Mouse (Mus musculus) limb, embryonic 13.5 days (tissue): ENCODE results near the gene Btnl6. TPM values are rescaled to one million over a fixed set of nuclear protein-coding genes. Genes with fewer than 3 reads are reported as not detected.
"Not testable (repeated sequence)": the region's sequence is repeated elsewhere in the genome, so short reads cannot be mapped to it uniquely, and the experiment has no call there.

Experiments
- ATAC-seq: fragments of 200-750 bp; cut with Nextera tagmentation; 2 replicates; pipeline ENCODE4 v1.8.0; 2017; ENCODE audit warnings: low read depth, moderate number of reproducible peaks, moderate TSS enrichment; ENCODE audit not compliant: low FRiP score
- H3K27ac ChIP-seq: fragments of 300-500 bp; sonication (generic); 2 replicates; pipeline ENCODE4 v1.5.1; 2015; ENCODE audit warnings: inconsistent platforms, mild to moderate bottlenecking, moderate library complexity
- H3K27me3 ChIP-seq: fragments of 300-500 bp; sonication (generic); 2 replicates; pipeline ENCODE4 v1.6.1; 2015; ENCODE audit warnings: mild to moderate bottlenecking, inconsistent platforms
- H3K36me3 ChIP-seq: fragments of 300-500 bp; sonication (generic); 2 replicates; pipeline ENCODE4 v1.6.1; 2015; ENCODE audit warnings: inconsistent platforms, mild to moderate bottlenecking, moderate library complexity
- H3K4me1 ChIP-seq: fragments of 300-500 bp; sonication (generic); 2 replicates; pipeline ENCODE4 v1.6.1; 2015; ENCODE audit warnings: inconsistent platforms
- H3K4me2 ChIP-seq: fragments of 300-500 bp; sonication (generic); replicated peaks from 2 replicates; pipeline ENCODE4 v1.6.1; 2015; ENCODE audit warnings: inconsistent platforms, mild to moderate bottlenecking, moderate library complexity
- H3K4me3 ChIP-seq: fragments of 300-500 bp; sonication (generic); 2 replicates; pipeline ENCODE4 v1.5.1; 2015; ENCODE audit warnings: moderate library complexity, mild to moderate bottlenecking, inconsistent platforms
- H3K9ac ChIP-seq: fragments of 300-500 bp; sonication (generic); 2 replicates; pipeline ENCODE4 v1.6.1; 2015; ENCODE audit warnings: mild to moderate bottlenecking, inconsistent platforms
- H3K9me3 ChIP-seq: fragments of 300-500 bp; sonication (generic); 2 replicates; pipeline ENCODE4 v1.6.1; 2016; ENCODE audit warnings: inconsistent platforms
- WGBS: fragments of 180-500 bp; shearing (Covaris S2); methylation state at CpG from one replicate; pipeline ENCODE4 v1.1.7; 2015; 5-methylcytosine and 5-hydroxymethylcytosine counted together
- polyA plus RNA-seq: library from polyadenylated mRNA; unstranded; fragments of >200 nt; fragmentation: Nextera tagmentation; extraction: Ambion mirVana; gene quantifications from 2 replicates; pipeline ENCODE4 v1.2.1, GENCODE M21; 2015

Btnl6 gene
- polyA plus RNA-seq, 1 experiment from 2014 or later = not detected

- Histone ChIP-seq H3K4me1 (no peaks in the 10 kb centered on the region), H3K27me3 (no peaks in the 10 kb centered on the region), H3K4me2 (no peak overlapping the region), H3K4me3 (no peak overlapping the region), H3K36me3 (no peaks in the 10 kb centered on the region), H3K27ac (no peak overlapping the region), H3K9me3 (no peaks in the 10 kb centered on the region), H3K9ac (no peak overlapping the region)
- ATAC-seq = no peak
- WGBS = 89% methylated on average over 3 of the region's 3 CpGs
Measured at GRCm38 (mm10) chr17:34549156-34549555, 32.0 kb upstream of the Btnl6 start.

- Histone ChIP-seq H3K9ac (no peak overlapping the region), H3K27me3 (no peaks in the 10 kb centered on the region), H3K9me3 (no peaks in the 10 kb centered on the region), H3K27ac (no peak overlapping the region), H3K4me2 (no peak overlapping the region), H3K4me1 (no peaks in the 10 kb centered on the region), H3K4me3 (no peak overlapping the region), H3K36me3 (no peaks in the 10 kb centered on the region)
- WGBS = 89% methylated on average over 4 of the region's 4 CpGs
- no peak for ATAC-seq
Measured at GRCm38 (mm10) chr17:34547601-34548000, 30.4 kb upstream of the Btnl6 start.

- Histone ChIP-seq H3K4me3 (no peak overlapping the region), H3K27ac (no peak overlapping the region), H3K36me3 (no peaks in the 10 kb centered on the region), H3K9me3 (no peaks in the 10 kb centered on the region), H3K4me2 (no peak overlapping the region), H3K27me3 (no peaks in the 10 kb centered on the region), H3K9ac (no peak overlapping the region), H3K4me1 (no peaks in the 10 kb centered on the region)
- 89% methylated on average over 1 of the region's 1 CpGs for WGBS
- ATAC-seq = no peak
Measured at GRCm38 (mm10) chr17:34546797-34547196, 29.6 kb upstream of the Btnl6 start.

- not testable (repeated sequence) for H3K4me1 ChIP-seq, H3K27ac ChIP-seq, H3K9ac ChIP-seq, H3K4me3 ChIP-seq, H3K27me3 ChIP-seq, ATAC-seq, H3K36me3 ChIP-seq, H3K4me2 ChIP-seq, H3K9me3 ChIP-seq
- 93% methylated on average over 13 of the region's 13 CpGs for WGBS
Measured at GRCm38 (mm10) chr17:34543567-34543966, 26.4 kb upstream of the Btnl6 start.

- no peak overlapping the region for H3K27ac ChIP-seq
- H3K4me3 ChIP-seq = no peak overlapping the region
- ATAC-seq = no peak
- H3K9ac ChIP-seq = no peak overlapping the region
- H3K36me3 ChIP-seq = no peaks in the 10 kb centered on the region
- no peaks in the 10 kb centered on the region for H3K9me3 ChIP-seq
- no peak overlapping the region for H3K4me2 ChIP-seq
- no peaks in the 10 kb centered on the region for H3K27me3 ChIP-seq
- no peaks in the 10 kb centered on the region for H3K4me1 ChIP-seq
- 74% methylated on average over 3 of the region's 3 CpGs for WGBS
Measured at GRCm38 (mm10) chr17:34532671-34533070, 15.5 kb upstream of the Btnl6 start.

- H3K36me3 ChIP-seq = no peaks in the 10 kb centered on the region
- H3K4me3 ChIP-seq = no peak overlapping the region
- H3K27ac ChIP-seq = no peak overlapping the region
- no peak for ATAC-seq
- no peaks in the 10 kb centered on the region for H3K4me1 ChIP-seq
- 50% methylated on average over 1 of the region's 1 CpGs for WGBS
- H3K27me3 ChIP-seq = peaks cover 2% of the 10 kb centered on the region; the same call in 1 of the 2 replicates
- H3K4me2 ChIP-seq = no peak overlapping the region
- no peaks in the 10 kb centered on the region for H3K9me3 ChIP-seq
- no peak overlapping the region for H3K9ac ChIP-seq
Measured at GRCm38 (mm10) chr17:34519001-34519400, 1.8 kb upstream of the Btnl6 start.

- H3K4me2 ChIP-seq, H3K4me1 ChIP-seq, H3K36me3 ChIP-seq, H3K27ac ChIP-seq, H3K27me3 ChIP-seq, H3K9me3 ChIP-seq, H3K4me3 ChIP-seq, H3K9ac ChIP-seq, ATAC-seq: not testable (repeated sequence)
- WGBS = 69% methylated on average over 3 of the region's 3 CpGs
Measured at GRCm38 (mm10) chr17:34518571-34518970, 1.4 kb upstream of the Btnl6 start.

GRCm38 (mm10) chr17:34517795-34518194, 643 bp upstream of the Btnl6 start:
- peaks cover 2% of the 10 kb centered on the region; the same call in 1 of the 2 replicates for H3K27me3 ChIP-seq
- H3K9ac ChIP-seq = no peak overlapping the region
- no peaks in the 10 kb centered on the region for H3K36me3 ChIP-seq
- ATAC-seq = no peak
- no peak overlapping the region for H3K4me3 ChIP-seq
- H3K27ac ChIP-seq = no peak overlapping the region
- H3K4me2 ChIP-seq = no peak overlapping the region
- 88% methylated on average over 4 of the region's 4 CpGs for WGBS
- H3K9me3 ChIP-seq = no peaks in the 10 kb centered on the region
- H3K4me1 ChIP-seq = no peaks in the 10 kb centered on the region

GRCm38 (mm10) chr17:34516514-34516913, 638 bp downstream of the Btnl6 start:
- WGBS = 79% methylated on average over 2 of the region's 2 CpGs
- Histone ChIP-seq H3K4me3 (no peak overlapping the region), H3K4me1 (no peaks in the 10 kb centered on the region), H3K9ac (no peak overlapping the region), H3K27ac (no peak overlapping the region), H3K27me3 (peaks cover 2% of the 10 kb centered on the region; the same call in 1 of the 2 replicates), H3K9me3 (no peaks in the 10 kb centered on the region), H3K36me3 (no peaks in the 10 kb centered on the region), H3K4me2 (no peak overlapping the region)
- no peak for ATAC-seq

GRCm38 (mm10) chr17:34511723-34512122, 5.4 kb downstream of the Btnl6 start:
- not testable (repeated sequence) for H3K27ac ChIP-seq, H3K4me2 ChIP-seq, H3K9me3 ChIP-seq, H3K36me3 ChIP-seq, H3K4me3 ChIP-seq, H3K4me1 ChIP-seq, H3K9ac ChIP-seq, H3K27me3 ChIP-seq, ATAC-seq
- WGBS = 53% methylated on average over 1 of the region's 1 CpGs

GRCm38 (mm10) chr17:34507591-34507990, 9.6 kb downstream of the Btnl6 start:
- no peaks in the 10 kb centered on the region for H3K4me1 ChIP-seq
- H3K4me3 ChIP-seq = no peak overlapping the region
- no peak for ATAC-seq
- no peaks in the 10 kb centered on the region for H3K27me3 ChIP-seq
- H3K4me2 ChIP-seq = no peak overlapping the region
- no peak overlapping the region for H3K9ac ChIP-seq
- no peaks in the 10 kb centered on the region for H3K36me3 ChIP-seq
- H3K27ac ChIP-seq = no peak overlapping the region
- no peaks in the 10 kb centered on the region for H3K9me3 ChIP-seq

GRCm38 (mm10) chr17:34497726-34498125, 19.4 kb downstream of the Btnl6 start:
- ATAC-seq, H3K4me3 ChIP-seq: not testable (repeated sequence)
- WGBS = 80% methylated on average over 4 of the region's 4 CpGs

GRCm38 (mm10) chr17:34497319-34497718, 19.8 kb downstream of the Btnl6 start:
- H3K9ac ChIP-seq = not testable (repeated sequence)
- 70% methylated on average over 3 of the region's 3 CpGs for WGBS

More at GRCm38 (mm10) chr17:34497726-34498125, 19.4 kb downstream of the Btnl6 start:
- not testable (repeated sequence) for H3K9ac ChIP-seq, H3K36me3 ChIP-seq, H3K4me2 ChIP-seq, H3K27ac ChIP-seq, H3K27me3 ChIP-seq, H3K9me3 ChIP-seq, H3K4me1 ChIP-seq

More at GRCm38 (mm10) chr17:34497319-34497718, 19.8 kb downstream of the Btnl6 start:
- not testable (repeated sequence) for H3K9me3 ChIP-seq, H3K4me2 ChIP-seq, H3K4me1 ChIP-seq, H3K36me3 ChIP-seq, ATAC-seq, H3K27me3 ChIP-seq, H3K4me3 ChIP-seq, H3K27ac ChIP-seq
